Mouse (Mus musculus) intestine, embryonic 14.5 days (tissue): Measurements from ENCODE around the gene Rps16. TPM values are rescaled to one million over a fixed set of nuclear protein-coding genes. Genes with fewer than 3 reads are reported as not detected.

Experiments
- ATAC-seq: fragments of 200-750 bp; cut with Nextera tagmentation; replicated peaks from 2 replicates; pipeline ENCODE4 v1.8.0; 2017; ENCODE audit warnings: low read depth, moderate number of reproducible peaks, moderate TSS enrichment, moderate library complexity; ENCODE audit not compliant: low FRiP score, low TSS enrichment
- DNase-seq: peaks from one replicate; pipeline ENCODE4 v3.0.0-alpha.2; 2018; ENCODE audit warnings: low spot score
- H3K27ac ChIP-seq: fragments of 300-500 bp; sonication (generic); 2 replicates; pipeline ENCODE4 v1.5.1; 2014; ENCODE audit warnings: low read depth, mild to moderate bottlenecking, control low read depth
- H3K27me3 ChIP-seq: fragments of 300-500 bp; sonication (generic); replicated peaks from 2 replicates; pipeline ENCODE4 v1.6.1; 2014; ENCODE audit warnings: low read length, control low read depth; ENCODE audit not compliant: control insufficient read depth, insufficient read depth
- H3K36me3 ChIP-seq: fragments of 300-500 bp; sonication (generic); 2 replicates; pipeline ENCODE4 v1.6.1; 2014; ENCODE audit warnings: low read length, control low read depth; ENCODE audit not compliant: control insufficient read depth, insufficient read depth
- H3K4me1 ChIP-seq: fragments of 300-500 bp; sonication (generic); replicated peaks from 2 replicates; pipeline ENCODE4 v1.6.1; 2014; ENCODE audit warnings: low read length, control low read depth, mixed read lengths; ENCODE audit not compliant: control insufficient read depth, insufficient read depth
- H3K4me2 ChIP-seq: fragments of 300-500 bp; sonication (generic); 2 replicates; pipeline ENCODE4 v1.6.1; 2014; ENCODE audit warnings: low read length
- H3K4me3 ChIP-seq: fragments of 300-500 bp; sonication (generic); 2 replicates; pipeline ENCODE4 v1.5.1; 2014; ENCODE audit warnings: low read depth, low read length, control low read depth, mixed read lengths
- H3K9ac ChIP-seq: fragments of 300-500 bp; sonication (generic); 2 replicates; pipeline ENCODE4 v1.6.1; 2014; ENCODE audit warnings: mild to moderate bottlenecking, low read length
- H3K9me3 ChIP-seq: fragments of 300-500 bp; sonication (generic); 2 replicates; pipeline ENCODE4 v1.6.1; 2016; ENCODE audit warnings: low read length, control low read depth; ENCODE audit not compliant: control insufficient read depth
- WGBS: fragments of 180-500 bp; shearing (Covaris S2); extraction: QIAGEN DNeasy Blood & Tissue Kit; methylation state at CpG from one replicate; pipeline ENCODE4 v1.1.7; 2014; 5-methylcytosine and 5-hydroxymethylcytosine counted together
- polyA plus RNA-seq: library from polyadenylated mRNA; unstranded; fragments of >200 nt; fragmentation: Nextera tagmentation; extraction: Ambion mirVana; gene quantifications from 2 replicates; pipeline ENCODE4 v1.2.1, GENCODE M21; 2014

The Rps16 gene
- polyA plus RNA-seq, 1 experiment from 2014 or later = 1,495 TPM

DNA sequence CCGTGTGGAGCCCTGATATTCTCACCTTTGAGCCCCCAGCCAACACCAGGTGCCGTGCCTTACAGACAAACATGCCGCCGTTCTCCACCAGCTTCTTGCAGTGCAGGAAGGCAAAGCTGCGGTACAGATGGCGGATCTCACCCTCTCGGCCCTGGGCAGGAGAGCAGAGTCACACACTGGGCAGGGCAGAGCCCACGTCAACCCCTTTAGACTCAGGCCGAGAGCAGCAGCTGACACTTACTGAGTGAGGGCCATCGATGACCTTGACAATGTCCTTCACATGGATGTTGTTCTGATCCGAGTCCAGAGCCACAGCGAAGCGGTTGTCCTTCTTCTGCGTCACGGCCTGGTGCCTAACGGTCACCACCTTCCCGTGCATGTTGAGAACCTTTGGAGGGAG is 31.7 kb upstream of the Rps16 start:
- H3K27me3 ChIP-seq = no peaks in the 10 kb centered on the region
- no peak overlapping the region for H3K4me3 ChIP-seq
- H3K36me3 ChIP-seq = peaks cover 96% of the 10 kb centered on the region
- no peaks in the 10 kb centered on the region for H3K4me1 ChIP-seq
- H3K4me2 ChIP-seq = no peak overlapping the region
- ATAC-seq (no peak), DNase-seq (no peak)
- no peaks in the 10 kb centered on the region for H3K9me3 ChIP-seq
- H3K27ac ChIP-seq = no peak overlapping the region
- WGBS = 93% methylated on average over 17 of the region's 17 CpGs
- H3K9ac ChIP-seq = no peak overlapping the region

DNA sequence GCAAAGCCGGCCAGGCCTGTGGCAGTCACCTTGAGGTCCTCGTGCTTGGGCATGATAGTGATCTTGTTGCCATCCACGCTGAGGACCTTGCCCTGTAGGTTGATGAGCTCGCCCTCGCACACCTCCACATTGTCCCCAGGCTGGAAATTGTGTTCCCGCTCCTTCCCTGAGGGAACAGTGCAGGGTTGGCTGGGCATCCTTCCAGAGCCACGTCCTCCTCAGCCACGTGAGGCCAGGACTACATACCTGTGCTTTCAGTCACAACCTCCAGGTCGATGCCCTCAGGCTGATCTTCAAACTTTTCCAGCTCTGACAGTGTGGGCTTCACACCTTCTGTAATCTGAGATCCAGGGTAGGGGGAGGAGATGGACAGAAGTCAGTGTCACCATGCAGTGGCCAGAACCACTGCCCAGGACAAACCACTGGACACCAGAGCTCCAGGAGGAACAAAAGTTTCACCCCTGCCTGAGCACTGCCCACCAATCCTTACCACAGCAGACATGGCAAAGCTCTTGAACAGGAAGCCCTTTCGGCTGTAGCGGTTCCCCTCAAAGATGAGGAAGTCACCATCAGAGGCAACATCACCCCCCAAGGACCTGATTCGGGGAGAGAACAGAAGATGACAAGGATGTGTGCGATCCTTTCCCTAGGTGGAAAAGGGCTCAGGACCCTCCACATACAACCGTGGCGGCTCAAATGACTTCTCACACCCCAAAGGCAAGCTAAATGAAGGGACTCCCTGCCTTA is 28.3 kb upstream of the Rps16 start:
- no peak overlapping the region for H3K4me3 ChIP-seq
- H3K9ac ChIP-seq = no peak overlapping the region
- H3K4me2 ChIP-seq = no peak overlapping the region
- no peaks in the 10 kb centered on the region for H3K27me3 ChIP-seq
- H3K9me3 ChIP-seq = no peaks in the 10 kb centered on the region
- DNase-seq = no peak
- H3K36me3 ChIP-seq = peaks cover 100% of the 10 kb centered on the region
- WGBS = 95% methylated on average over 15 of the region's 15 CpGs
- ATAC-seq = no peak
- H3K4me1 ChIP-seq = no peaks in the 10 kb centered on the region
- no peak overlapping the region for H3K27ac ChIP-seq

DNA sequence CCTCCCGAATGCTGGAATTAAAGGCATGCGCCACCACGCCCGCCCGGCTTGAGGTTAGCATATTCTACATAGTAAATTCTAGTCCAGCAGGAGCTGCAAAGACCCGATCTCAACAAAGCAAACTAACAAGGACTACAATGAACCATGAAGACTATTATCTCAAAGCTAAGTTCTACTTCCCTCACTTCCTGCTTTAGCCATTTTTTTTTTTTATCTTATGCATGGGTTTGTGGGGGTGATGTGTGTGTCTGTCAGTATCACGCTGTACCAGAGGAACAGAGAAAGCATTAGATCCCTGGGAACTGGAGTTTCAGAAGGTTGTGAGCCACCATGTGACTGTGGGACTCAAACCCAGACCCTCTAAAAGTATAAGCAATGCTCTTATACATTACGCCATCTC is 25.2 kb upstream of the Rps16 start:
- WGBS = 97% methylated on average over 8 of the region's 8 CpGs

DNA sequence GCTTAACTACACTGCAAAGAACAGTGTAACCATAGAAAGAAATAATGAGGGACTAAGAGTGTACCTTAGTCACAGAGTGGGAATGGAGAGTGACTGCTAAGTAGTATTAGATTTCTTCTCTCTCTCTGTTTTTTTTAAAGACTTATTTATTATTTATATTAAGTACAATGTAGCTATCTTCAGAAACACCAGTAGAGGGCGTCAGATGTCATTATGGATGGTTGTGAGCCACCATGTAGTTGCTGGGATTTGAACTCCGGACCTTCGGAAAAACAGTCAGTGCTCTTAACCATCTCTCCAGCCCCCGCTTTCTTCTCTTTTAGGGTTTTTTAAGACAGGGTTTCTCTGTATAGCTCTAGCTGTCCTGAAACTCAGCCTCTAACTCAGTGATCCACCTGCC is 24.0 kb upstream of the Rps16 start:
- H3K36me3 ChIP-seq = peaks cover 100% of the 10 kb centered on the region
- DNase-seq (no peak), ATAC-seq (no peak)
- no peak overlapping the region for H3K4me2 ChIP-seq
- no peaks in the 10 kb centered on the region for H3K27me3 ChIP-seq
- H3K27ac ChIP-seq = no peak overlapping the region
- WGBS = 83% methylated on average over 4 of the region's 4 CpGs
- no peaks in the 10 kb centered on the region for H3K4me1 ChIP-seq
- H3K4me3 ChIP-seq = no peak overlapping the region
- no peak overlapping the region for H3K9ac ChIP-seq
- no peaks in the 10 kb centered on the region for H3K9me3 ChIP-seq

More for the DNA sequence above, 25.2 kb upstream of the Rps16 start:
- H3K27ac ChIP-seq = no peak overlapping the region
- H3K9me3 ChIP-seq = no peaks in the 10 kb centered on the region
- peaks cover 100% of the 10 kb centered on the region for H3K36me3 ChIP-seq
- no peak for DNase-seq
- H3K4me3 ChIP-seq = no peak overlapping the region
- H3K4me2 ChIP-seq = no peak overlapping the region
- H3K9ac ChIP-seq = no peak overlapping the region
- H3K27me3 ChIP-seq = no peaks in the 10 kb centered on the region
- H3K4me1 ChIP-seq = no peaks in the 10 kb centered on the region
- no peak for ATAC-seq

DNA sequence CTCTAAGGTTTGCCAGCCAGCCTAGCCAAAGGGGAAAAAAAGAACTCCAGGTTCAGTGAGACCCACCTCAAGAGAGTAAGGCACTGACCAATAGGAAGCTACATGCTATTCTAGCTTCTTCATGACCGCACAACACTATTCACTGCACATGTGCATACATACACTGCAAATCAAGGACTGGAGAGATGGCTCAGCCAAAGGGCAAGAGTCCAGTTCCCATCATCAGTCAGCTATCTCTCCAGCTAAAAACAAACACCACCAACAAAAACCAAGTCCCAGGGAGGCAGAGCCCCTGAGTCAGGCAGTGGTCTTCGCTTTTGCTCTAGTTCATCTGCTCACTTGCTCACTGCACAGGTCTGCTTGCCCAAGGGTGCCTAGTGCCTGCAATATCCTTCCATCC is 22.2 kb upstream of the Rps16 start:
- no peak for ATAC-seq
- no peak for DNase-seq
- Histone ChIP-seq H3K4me3 (no peak overlapping the region), H3K4me1 (no peaks in the 10 kb centered on the region), H3K27ac (no peak overlapping the region), H3K9ac (no peak overlapping the region), H3K27me3 (no peaks in the 10 kb centered on the region), H3K9me3 (no peaks in the 10 kb centered on the region), H3K36me3 (peaks cover 89% of the 10 kb centered on the region), H3K4me2 (no peak overlapping the region)
- 97% methylated on average over 2 of the region's 2 CpGs for WGBS

DNA sequence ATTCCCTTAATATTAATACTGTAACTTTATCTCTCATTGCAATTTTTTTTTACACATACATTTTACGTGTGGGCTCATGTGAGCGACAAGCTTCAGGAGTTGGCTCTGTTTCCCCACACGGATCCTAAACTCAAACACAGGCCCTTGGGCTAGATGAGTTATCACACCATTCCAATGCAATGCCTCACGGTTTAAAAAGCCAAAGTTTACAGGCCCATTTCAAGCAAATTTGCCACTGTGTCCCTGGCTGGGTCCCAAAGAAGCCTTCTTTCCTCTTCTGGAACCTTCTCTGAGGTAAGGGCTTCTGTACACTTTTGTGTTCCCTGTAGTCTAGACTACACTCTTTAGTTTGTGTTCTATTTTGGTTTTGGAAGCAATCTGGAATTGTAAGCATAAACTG is 15.9 kb upstream of the Rps16 start:
- Histone ChIP-seq H3K36me3 (peaks cover 35% of the 10 kb centered on the region), H3K4me3 (no peak overlapping the region), H3K27ac (no peak overlapping the region), H3K4me1 (peaks cover 7% of the 10 kb centered on the region; the same call in 1 of the 2 replicates), H3K27me3 (no peaks in the 10 kb centered on the region), H3K9ac (no peak overlapping the region), H3K4me2 (no peak overlapping the region), H3K9me3 (no peaks in the 10 kb centered on the region)
- WGBS = 90% methylated on average over 4 of the region's 4 CpGs
- ATAC-seq (no peak), DNase-seq (no peak)

DNA sequence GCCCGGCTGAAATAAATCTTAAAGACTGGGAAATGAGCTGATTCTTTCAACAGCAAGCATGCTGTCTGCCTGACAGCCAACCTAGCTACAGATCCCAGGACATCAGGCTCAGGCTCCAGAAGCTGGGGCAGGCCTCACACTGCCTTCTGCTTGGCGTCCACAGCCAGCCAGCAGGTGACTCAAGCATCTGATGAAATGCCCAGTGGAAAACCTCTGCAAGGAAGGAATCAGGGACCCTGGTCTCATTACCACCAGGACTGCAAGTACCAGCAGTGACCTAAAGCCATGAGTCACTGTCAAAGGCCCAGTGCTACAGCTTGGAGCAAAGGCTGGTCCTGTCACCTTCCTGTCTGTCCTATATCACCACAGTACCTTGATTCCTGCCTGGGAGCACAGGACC is 15.0 kb upstream of the Rps16 start:
- peaks cover 7% of the 10 kb centered on the region; the same call in 1 of the 2 replicates for H3K4me1 ChIP-seq
- H3K4me2 ChIP-seq = no peak overlapping the region
- H3K4me3 ChIP-seq = no peak overlapping the region
- 84% methylated on average over 2 of the region's 2 CpGs for whole genome bisulfite sequencing
- H3K36me3 ChIP-seq = peaks cover 25% of the 10 kb centered on the region
- no peaks in the 10 kb centered on the region for H3K9me3 ChIP-seq
- no peak overlapping the region for H3K9ac ChIP-seq
- no peak overlapping the region for H3K27ac ChIP-seq
- no peak for ATAC-seq
- no peak for DNase-seq
- no peaks in the 10 kb centered on the region for H3K27me3 ChIP-seq

DNA sequence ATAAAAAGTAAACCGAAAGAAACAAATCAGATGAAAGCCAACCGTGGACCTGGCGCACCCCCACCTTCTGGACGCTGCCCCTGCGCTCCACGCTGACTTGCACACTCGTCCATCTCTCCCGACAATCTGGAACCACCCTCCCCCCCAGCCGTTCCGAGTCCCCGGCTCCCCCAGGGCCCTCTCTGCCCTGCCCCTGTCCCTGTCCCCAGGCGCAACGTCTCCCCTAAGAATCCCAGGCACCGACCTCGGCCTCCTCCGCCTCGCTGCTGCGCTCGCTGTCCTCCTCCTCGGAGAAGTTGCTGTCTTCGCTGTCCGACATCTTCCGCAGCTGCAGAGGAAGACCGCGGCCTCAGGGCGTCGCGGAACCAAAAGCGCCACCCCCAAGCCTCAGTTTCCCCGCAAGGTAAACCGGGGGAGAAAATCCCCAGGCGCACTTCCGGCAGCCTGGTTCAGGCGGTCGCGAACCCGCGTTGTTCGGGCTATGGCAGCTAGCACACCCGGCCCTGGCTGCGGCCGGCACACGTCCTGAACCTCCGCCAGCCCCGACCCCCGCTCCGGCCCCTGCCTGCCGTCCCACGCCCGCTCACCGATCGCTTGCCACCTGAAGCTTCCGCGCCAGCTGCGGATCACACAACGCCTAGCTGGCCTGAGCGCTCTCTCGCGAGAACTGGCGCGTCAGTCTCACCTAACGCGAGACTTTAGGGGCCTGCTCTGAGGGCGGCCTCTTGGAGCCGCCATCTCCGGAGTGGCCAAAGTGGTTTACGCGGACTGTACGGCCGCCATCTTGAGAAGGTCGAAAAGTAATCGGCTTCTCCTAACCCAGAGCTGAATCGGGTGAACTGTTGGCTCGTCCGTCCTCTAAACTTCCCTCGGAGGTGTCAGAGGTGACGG is 12.1 kb upstream of the Rps16 start, which contains the start of gene Supt5:
Supt5 (minus strand) TSS at position 639 of the 891 bp plus-strand sequence.
- H3K36me3 ChIP-seq = peaks cover 8% of the 10 kb centered on the region; the same call in 1 of the 2 replicates
- peak within 1 kb of the TSS; percentile 95 for H3K4me2 ChIP-seq
- peak within 1 kb of the TSS; percentile 97 for H3K9ac ChIP-seq
- H3K27me3 ChIP-seq = no peaks in the 10 kb centered on the region
- peak within 1 kb of the TSS; percentile 99 for H3K4me3 ChIP-seq
- peak; percentile 97 for DNase-seq
- H3K4me1 ChIP-seq = peaks cover 16% of the 10 kb centered on the region; the same call in 1 of the 2 replicates
- no peaks in the 10 kb centered on the region for H3K9me3 ChIP-seq
- peak within 1 kb of the TSS; percentile 92 for H3K27ac ChIP-seq
- under 1% methylated on average over 73 of the region's 77 CpGs for WGBS
- peak; percentile 96 for ATAC-seq
